Mouse (Mus musculus): ENCODE data around the gene Cx3cl1.

- no peak for TF ChIP-seq POLR2A (IDR thresholded peaks at IDR 0.05; ENCODE audit: low read depth, low read length)
- TF ChIP-seq CTCF (IDR thresholded peaks at IDR 0.05; ENCODE audit: borderline replicate concordance, insufficient read depth, low read length) = no peak
These were observed 32.0 kb upstream of the Cx3cl1 start for GRCm38 (mm10) chr8:94739829-94740228.
